Mouse (Mus musculus): ENCODE data around the gene Ethe1. TPM values are rescaled to one million over a fixed set of nuclear protein-coding genes. Genes with fewer than 3 reads are reported as not detected.

The Ethe1 gene
- polyA plus RNA-seq, 2 experiments: 19.9 to 30.7 TPM

DNA sequence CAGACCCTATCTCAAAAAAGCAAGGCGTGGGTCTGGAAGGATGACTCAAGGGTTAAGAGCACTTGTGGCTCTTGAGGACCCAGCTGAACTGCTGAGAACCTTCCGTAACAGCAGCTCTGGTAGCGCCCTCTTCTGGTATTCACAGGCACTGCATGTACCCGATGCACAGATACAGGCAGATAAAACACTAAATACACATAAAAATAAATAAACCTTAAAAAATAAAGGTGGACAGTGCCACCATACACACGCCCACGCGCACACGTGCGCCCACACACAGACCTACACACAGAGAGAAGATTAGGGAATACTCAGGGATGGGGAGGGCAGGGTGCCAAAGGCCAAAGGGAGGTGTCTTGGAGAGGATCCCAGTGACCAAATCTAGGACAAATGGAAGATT is 55.1 kb downstream of the Ethe1 start:
- TF ChIP-seq POLR2A (IDR thresholded peaks at IDR 0.05; ENCODE audit: borderline replicate concordance, extremely low read depth, insufficient read depth, insufficient read length): no peak
- 10% methylated on average over 9 of the region's 9 CpGs for WGBS
- Histone ChIP-seq H3K9ac (ENCODE audit: low read depth, low read length, severe bottlenecking) (no peak overlapping the region), H3K9me3 (ENCODE audit: control insufficient read depth, low read length) (no peaks in the 10 kb centered on the region), H3K27ac (replicated peaks; ENCODE audit: low read depth, low read length) (no peak overlapping the region), H3K4me2 (replicated peaks; ENCODE audit: low read depth, low read length, severe bottlenecking) (no peak overlapping the region), H3K4me3 (replicated peaks; ENCODE audit: low read length) (no peak overlapping the region), H3K27me3 (ENCODE audit: control insufficient read depth, insufficient read depth, low read length) (peaks cover 32% of the 10 kb centered on the region), H3K36me3 (ENCODE audit: control insufficient read depth, insufficient read depth, low read length) (no peaks in the 10 kb centered on the region), H3K4me1 (ENCODE audit: control insufficient read depth, insufficient read depth, low read length) (peaks cover 3% of the 10 kb centered on the region; the same call in 1 of the 2 replicates)
- ATAC-seq (ENCODE audit: low FRiP score, low read depth): no peak
- peak; percentile 40 for DNase-seq (ENCODE audit: low spot score)

DNA sequence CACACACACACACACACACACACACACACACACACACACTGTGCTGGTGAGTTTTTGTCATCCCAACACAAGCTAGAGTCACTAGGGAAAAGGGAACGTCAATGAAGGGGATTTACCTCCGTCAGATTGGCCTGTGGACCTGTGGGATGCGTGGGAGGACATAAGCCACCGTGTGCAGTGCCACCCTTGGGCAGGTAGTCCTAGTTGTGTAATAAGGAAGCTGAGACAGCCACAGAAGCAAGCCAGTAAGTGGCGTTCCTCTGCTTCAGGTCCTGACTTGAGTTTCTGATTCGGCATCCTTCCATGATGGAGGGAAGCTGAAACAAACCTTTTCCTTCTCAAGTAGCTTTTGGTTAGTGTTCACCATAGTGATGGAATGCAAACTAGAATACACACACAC is 57.1 kb downstream of the Ethe1 start:
- Histone ChIP-seq H3K9me3 (ENCODE audit: control insufficient read depth, low read length) (no peaks in the 10 kb centered on the region), H3K27ac (replicated peaks; ENCODE audit: low read depth, low read length) (no peak overlapping the region), H3K4me1 (ENCODE audit: control insufficient read depth, insufficient read depth, low read length) (no peaks in the 10 kb centered on the region), H3K4me3 (replicated peaks; ENCODE audit: low read length) (no peak overlapping the region), H3K4me2 (replicated peaks; ENCODE audit: low read depth, low read length, severe bottlenecking) (no peak overlapping the region), H3K9ac (ENCODE audit: low read depth, low read length, severe bottlenecking) (no peak overlapping the region), H3K27me3 (ENCODE audit: control insufficient read depth, insufficient read depth, low read length) (peaks cover 14% of the 10 kb centered on the region), H3K36me3 (ENCODE audit: control insufficient read depth, insufficient read depth, low read length) (no peaks in the 10 kb centered on the region)
- DNase-seq (ENCODE audit: low spot score): no peak
- WGBS: 77% methylated on average over 6 of the region's 6 CpGs
- no peak for ATAC-seq (ENCODE audit: low FRiP score, low read depth)
- no peak for TF ChIP-seq POLR2A (IDR thresholded peaks at IDR 0.05; ENCODE audit: borderline replicate concordance, extremely low read depth, insufficient read depth, insufficient read length)

DNA sequence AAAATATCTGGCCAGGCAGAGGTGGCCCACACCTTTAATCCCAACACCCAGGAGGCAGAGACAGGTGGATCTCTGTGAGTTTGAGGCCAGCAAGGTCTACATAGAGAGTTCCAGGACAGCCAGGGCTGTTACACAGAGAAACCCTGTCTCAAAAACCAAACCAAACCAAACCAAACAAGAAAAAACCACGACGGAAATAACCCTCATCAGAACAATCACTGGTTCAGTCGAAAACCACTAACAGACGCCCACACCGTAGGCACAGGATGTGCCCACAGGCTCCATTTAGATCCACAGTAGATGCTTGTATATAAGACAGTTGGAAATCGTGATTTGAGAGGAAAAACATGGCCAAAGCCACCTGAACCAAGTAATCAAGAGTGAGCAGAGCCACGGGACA is 57.7 kb downstream of the Ethe1 start:
- WGBS: 72% methylated on average over 7 of the region's 7 CpGs
- Histone ChIP-seq H3K4me1 (ENCODE audit: control insufficient read depth, insufficient read depth, low read length) (no peaks in the 10 kb centered on the region), H3K27me3 (ENCODE audit: control insufficient read depth, insufficient read depth, low read length) (peaks cover 9% of the 10 kb centered on the region), H3K9me3 (ENCODE audit: control insufficient read depth, low read length) (no peaks in the 10 kb centered on the region), H3K27ac (replicated peaks; ENCODE audit: low read depth, low read length) (no peak overlapping the region), H3K4me3 (replicated peaks; ENCODE audit: low read length) (no peak overlapping the region), H3K4me2 (replicated peaks; ENCODE audit: low read depth, low read length, severe bottlenecking) (no peak overlapping the region), H3K36me3 (ENCODE audit: control insufficient read depth, insufficient read depth, low read length) (no peaks in the 10 kb centered on the region), H3K9ac (ENCODE audit: low read depth, low read length, severe bottlenecking) (no peak overlapping the region)
- no peak for TF ChIP-seq POLR2A (IDR thresholded peaks at IDR 0.05; ENCODE audit: borderline replicate concordance, extremely low read depth, insufficient read depth, insufficient read length)
- ATAC-seq (ENCODE audit: low FRiP score, low read depth) (no peak), DNase-seq (ENCODE audit: low spot score) (no peak)

DNA sequence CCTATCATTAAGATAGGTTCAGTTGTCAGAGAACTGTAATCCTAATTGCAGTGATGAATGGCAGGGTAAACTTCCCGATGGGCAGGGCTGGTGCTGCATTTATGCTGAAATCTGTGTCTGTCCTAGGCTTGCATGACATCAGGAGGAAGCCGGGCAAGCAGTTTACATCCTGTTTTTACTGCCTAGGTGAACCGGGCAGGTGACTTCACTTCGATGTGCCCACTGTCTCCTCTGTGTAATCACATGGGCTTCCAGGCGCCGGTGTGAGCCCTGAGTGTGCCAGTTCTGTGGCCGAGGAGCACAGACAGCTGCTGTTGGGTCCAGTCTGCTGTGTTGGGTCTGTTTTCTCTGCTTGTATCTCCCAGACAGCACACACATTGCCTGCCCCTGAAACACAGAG is 59.1 kb downstream of the Ethe1 start:
- TF ChIP-seq POLR2A (IDR thresholded peaks at IDR 0.05; ENCODE audit: borderline replicate concordance, extremely low read depth, insufficient read depth, insufficient read length): no peak
- ATAC-seq (ENCODE audit: low FRiP score, low read depth): no peak
- Histone ChIP-seq H3K4me2 (replicated peaks; ENCODE audit: low read depth, low read length, severe bottlenecking) (no peak overlapping the region), H3K9ac (ENCODE audit: low read depth, low read length, severe bottlenecking) (no peak overlapping the region), H3K36me3 (ENCODE audit: control insufficient read depth, insufficient read depth, low read length) (no peaks in the 10 kb centered on the region), H3K27me3 (ENCODE audit: control insufficient read depth, insufficient read depth, low read length) (no peaks in the 10 kb centered on the region), H3K4me3 (replicated peaks; ENCODE audit: low read length) (no peak overlapping the region), H3K9me3 (ENCODE audit: control insufficient read depth, low read length) (no peaks in the 10 kb centered on the region), H3K27ac (replicated peaks; ENCODE audit: low read depth, low read length) (no peak overlapping the region), H3K4me1 (ENCODE audit: control insufficient read depth, insufficient read depth, low read length) (no peaks in the 10 kb centered on the region)
- no peak for DNase-seq (ENCODE audit: low spot score)
- 61% methylated on average over 7 of the region's 7 CpGs for WGBS

DNA sequence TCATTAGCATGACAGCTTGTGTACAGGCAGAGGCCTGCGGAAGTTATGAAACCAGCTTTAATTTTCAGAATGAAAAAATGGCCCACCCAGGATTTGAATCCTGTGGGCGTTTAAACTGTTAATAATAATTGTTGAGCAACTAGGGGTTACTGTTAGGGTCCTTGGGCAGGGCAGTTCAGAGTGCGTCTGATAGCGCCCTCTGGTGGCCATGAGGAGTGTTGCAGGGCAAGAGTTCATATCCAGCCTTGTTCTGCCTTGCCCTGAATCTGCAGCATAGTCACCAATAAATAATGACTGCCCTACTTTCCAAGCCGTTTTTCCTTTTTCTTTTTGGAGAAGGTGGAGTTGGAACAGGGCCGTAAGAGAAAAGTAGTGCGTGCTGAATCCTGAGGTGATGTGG is 66.3 kb downstream of the Ethe1 start:
- Histone ChIP-seq H3K27ac (replicated peaks; ENCODE audit: low read depth, low read length) (no peak overlapping the region), H3K9ac (ENCODE audit: low read depth, low read length, severe bottlenecking) (no peak overlapping the region), H3K4me3 (replicated peaks; ENCODE audit: low read length) (no peak overlapping the region), H3K4me2 (replicated peaks; ENCODE audit: low read depth, low read length, severe bottlenecking) (no peak overlapping the region), H3K36me3 (ENCODE audit: control insufficient read depth, insufficient read depth, low read length) (no peaks in the 10 kb centered on the region), H3K27me3 (ENCODE audit: control insufficient read depth, insufficient read depth, low read length) (no peaks in the 10 kb centered on the region), H3K4me1 (ENCODE audit: control insufficient read depth, insufficient read depth, low read length) (no peaks in the 10 kb centered on the region), H3K9me3 (ENCODE audit: control insufficient read depth, low read length) (no peaks in the 10 kb centered on the region)
- no peak for TF ChIP-seq POLR2A (IDR thresholded peaks at IDR 0.05; ENCODE audit: borderline replicate concordance, extremely low read depth, insufficient read depth, insufficient read length)
- WGBS: 26% methylated on average over 7 of the region's 7 CpGs
- ATAC-seq (ENCODE audit: low FRiP score, low read depth): no peak
- peak; percentile 24 for DNase-seq (ENCODE audit: low spot score)

Other genes with a start within 250 kb of the Ethe1 start
- gene Lypd5, start 238.3 kb upstream of the Ethe1 start, polyA plus RNA-seq (2012; rRNA removed): 0.09 and 0.50 TPM in 2 replicates
- 0.62 and 3.1 TPM in 2 replicates for gene Lypd5, start 238.3 kb upstream of the Ethe1 start, polyA plus RNA-seq (2014; fragmentation: Nextera tagmentation; extraction: Ambion mirVana)
- gene Kcnn4, start 217.3 kb upstream of the Ethe1 start, polyA plus RNA-seq (2012; rRNA removed): 2.4 and 3.3 TPM in 2 replicates
- gene Kcnn4, start 217.3 kb upstream of the Ethe1 start, polyA plus RNA-seq (2014; fragmentation: Nextera tagmentation; extraction: Ambion mirVana): 1.8 and 2.4 TPM in 2 replicates
- gene Smg9, start 187.9 kb upstream of the Ethe1 start, polyA plus RNA-seq (2012; rRNA removed): 44.3 and 53.4 TPM in 2 replicates
- gene Smg9, start 187.9 kb upstream of the Ethe1 start, polyA plus RNA-seq (2014; fragmentation: Nextera tagmentation; extraction: Ambion mirVana): 21.0 and 23.2 TPM in 2 replicates
- gene Irgc1, start 135.2 kb upstream of the Ethe1 start, polyA plus RNA-seq (2012; rRNA removed): 0.06 TPM in 1 of 2 replicates, not detected in the other
- gene Irgc1, start 135.2 kb upstream of the Ethe1 start, polyA plus RNA-seq (2014; fragmentation: Nextera tagmentation; extraction: Ambion mirVana): not detected in 2 replicates
- gene Plaur, start 125.1 kb upstream of the Ethe1 start, polyA plus RNA-seq (2012; rRNA removed): 8.3 and 8.4 TPM in 2 replicates
- gene Plaur, start 125.1 kb upstream of the Ethe1 start, polyA plus RNA-seq (2014; fragmentation: Nextera tagmentation; extraction: Ambion mirVana): 3.9 and 7.5 TPM in 2 replicates
- 19.5 and 21.1 TPM in 2 replicates for gene Cadm4, start 105.5 kb upstream of the Ethe1 start, polyA plus RNA-seq (2012; rRNA removed)
- gene Cadm4, start 105.5 kb upstream of the Ethe1 start, polyA plus RNA-seq (2014; fragmentation: Nextera tagmentation; extraction: Ambion mirVana): 1.7 and 2.1 TPM in 2 replicates
- 67.8 and 77.5 TPM in 2 replicates for gene Zfp428, start 80.5 kb upstream of the Ethe1 start, polyA plus RNA-seq (2012; rRNA removed)
- gene Zfp428, start 80.5 kb upstream of the Ethe1 start, polyA plus RNA-seq (2014; fragmentation: Nextera tagmentation; extraction: Ambion mirVana): 29.6 and 33.3 TPM in 2 replicates
- gene AC161166.1, start 75.1 kb upstream of the Ethe1 start, polyA plus RNA-seq (2012; rRNA removed): not detected in 2 replicates
- 0.19 TPM in 1 of 2 replicates, not detected in the other for gene AC161166.1, start 75.1 kb upstream of the Ethe1 start, polyA plus RNA-seq (2014; fragmentation: Nextera tagmentation; extraction: Ambion mirVana)
- 16.3 and 21.9 TPM in 2 replicates for gene Irgq, start 56.9 kb upstream of the Ethe1 start, polyA plus RNA-seq (2012; rRNA removed)
- gene Irgq, start 56.9 kb upstream of the Ethe1 start, polyA plus RNA-seq (2014; fragmentation: Nextera tagmentation; extraction: Ambion mirVana): 10.7 TPM in 2 replicates
- gene Pinlyp, start 41.4 kb upstream of the Ethe1 start, polyA plus RNA-seq (2012; rRNA removed): 0.35 and 0.51 TPM in 2 replicates
- gene Pinlyp, start 41.4 kb upstream of the Ethe1 start, polyA plus RNA-seq (2014; fragmentation: Nextera tagmentation; extraction: Ambion mirVana): 1.7 and 2.0 TPM in 2 replicates
- gene Xrcc1, start 41.3 kb upstream of the Ethe1 start, polyA plus RNA-seq (2012; rRNA removed): 133 and 155 TPM in 2 replicates
- 103 and 106 TPM in 2 replicates for gene Xrcc1, start 41.3 kb upstream of the Ethe1 start, polyA plus RNA-seq (2014; fragmentation: Nextera tagmentation; extraction: Ambion mirVana)
- 4.5 and 7.6 TPM in 2 replicates for gene Zfp575, start 98 bp downstream of the Ethe1 start, polyA plus RNA-seq (2012; rRNA removed)
- 5.0 TPM in 2 replicates for gene Zfp575, start 98 bp downstream of the Ethe1 start, polyA plus RNA-seq (2014; fragmentation: Nextera tagmentation; extraction: Ambion mirVana)
- 4.1 and 5.5 TPM in 2 replicates for gene Phldb3, start 23.2 kb downstream of the Ethe1 start, polyA plus RNA-seq (2012; rRNA removed)
- gene Phldb3, start 23.2 kb downstream of the Ethe1 start, polyA plus RNA-seq (2014; fragmentation: Nextera tagmentation; extraction: Ambion mirVana): 0.70 and 1.2 TPM in 2 replicates
- gene Lypd3, start 49.0 kb downstream of the Ethe1 start, polyA plus RNA-seq (2012; rRNA removed): 24.8 and 30.4 TPM in 2 replicates
- 38.8 and 50.7 TPM in 2 replicates for gene Lypd3, start 49.0 kb downstream of the Ethe1 start, polyA plus RNA-seq (2014; fragmentation: Nextera tagmentation; extraction: Ambion mirVana)
- not detected in 2 replicates for gene Tex101, start 89.1 kb downstream of the Ethe1 start, polyA plus RNA-seq (2012; rRNA removed)
- gene Tex101, start 89.1 kb downstream of the Ethe1 start, polyA plus RNA-seq (2014; fragmentation: Nextera tagmentation; extraction: Ambion mirVana): not detected in 2 replicates
- gene BC049730, start 121.7 kb downstream of the Ethe1 start, polyA plus RNA-seq (2012; rRNA removed): not detected in 2 replicates
- gene BC049730, start 121.7 kb downstream of the Ethe1 start, polyA plus RNA-seq (2014; fragmentation: Nextera tagmentation; extraction: Ambion mirVana): not detected in 2 replicates
- gene Gm4763, start 139.4 kb downstream of the Ethe1 start, polyA plus RNA-seq (2012; rRNA removed): not detected in 2 replicates
- gene Gm4763, start 139.4 kb downstream of the Ethe1 start, polyA plus RNA-seq (2014; fragmentation: Nextera tagmentation; extraction: Ambion mirVana): not detected in 2 replicates
- 0.05 and 0.27 TPM in 2 replicates for gene Cd177, start 172.8 kb downstream of the Ethe1 start, polyA plus RNA-seq (2012; rRNA removed)
- gene Cd177, start 172.8 kb downstream of the Ethe1 start, polyA plus RNA-seq (2014; fragmentation: Nextera tagmentation; extraction: Ambion mirVana): 0.22 and 0.30 TPM in 2 replicates
- 0.22 TPM in 1 of 2 replicates, not detected in the other for gene Ceacam10, start 189.7 kb downstream of the Ethe1 start, polyA plus RNA-seq (2012; rRNA removed)
- gene Ceacam10, start 189.7 kb downstream of the Ethe1 start, polyA plus RNA-seq (2014; fragmentation: Nextera tagmentation; extraction: Ambion mirVana): not detected in 2 replicates

All from limb, embryonic 14.5 days (tissue).